Mouse (Mus musculus) gastrocnemius, adult 18-20 months (tissue): ENCODE data around the gene Sec23b. TPM values are rescaled to one million over a fixed set of nuclear protein-coding genes. Genes with fewer than 3 reads are reported as not detected.

Source experiments
- DNase-seq: peaks from one replicate; pipeline ENCODE4 v3.0.0; 2021; ENCODE audit warnings: low spot score
- microRNA-seq: library from miRNA; unstranded; fragments of <30 nt; microRNA quantifications from one replicate; pipeline ENCODE4 v1.2.0, GENCODE M21; 2021
- total RNA-seq, 2 experiments: library from RNA; stranded (reverse); gene quantifications; 2 replicates each; pipeline ENCODE4 v1.2.3; 2021

Gene Sec23b
- total RNA-seq, 2 experiments from 2014 or later = 10.5 to 11.8 TPM

DNA sequence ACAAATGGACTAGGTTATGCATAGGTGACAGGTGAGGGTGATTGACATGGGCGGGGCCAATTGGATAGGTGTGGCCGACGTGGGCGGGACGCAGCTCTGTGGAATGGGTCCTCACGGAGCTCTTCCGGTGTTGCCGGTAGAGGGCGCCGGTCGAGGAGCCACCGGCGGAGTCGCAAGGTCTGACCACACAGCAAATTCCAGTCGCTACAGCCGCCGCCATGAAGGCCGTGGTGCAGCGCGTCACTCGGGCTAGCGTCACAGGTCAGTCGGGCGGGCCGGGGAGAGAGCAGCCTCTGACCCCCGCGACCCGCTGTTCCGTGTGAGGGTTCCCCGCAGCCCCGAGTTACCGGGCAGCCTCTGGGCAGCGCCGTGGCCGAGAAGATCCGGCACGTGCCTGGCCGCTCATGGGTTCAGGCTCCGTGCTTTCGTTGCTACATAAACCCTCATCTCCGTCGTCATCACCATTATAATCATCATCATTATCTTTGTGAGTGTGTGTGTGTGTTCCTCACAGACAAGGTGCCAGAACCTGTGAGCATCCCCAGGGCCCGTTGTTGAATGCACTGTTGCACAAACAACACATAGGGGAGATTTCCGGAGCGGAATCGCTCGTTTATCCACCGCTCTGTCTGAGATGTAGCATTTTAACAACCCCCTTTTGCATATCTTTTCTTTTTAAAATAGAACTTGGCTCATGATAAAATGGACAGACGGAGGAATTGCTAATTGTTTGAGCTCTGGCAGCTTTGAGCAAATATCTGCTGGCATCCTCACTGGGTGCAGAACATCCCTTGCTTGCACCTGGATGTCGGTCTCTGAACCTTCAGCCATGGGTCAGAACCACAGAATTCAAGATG lies 44.0 kb downstream of the Sec23b start, which contains the start of gene Dtd1:
Gene Dtd1, plus strand, starts transcription at position 67 of the 857 bp plus-strand sequence.
- DNase-seq = peak; percentile 88

- no peak for DNase-seq
Observed at GRCm38 (mm10) chr2:144601576-144601975, 45.5 kb downstream of the Sec23b start.

DNA sequence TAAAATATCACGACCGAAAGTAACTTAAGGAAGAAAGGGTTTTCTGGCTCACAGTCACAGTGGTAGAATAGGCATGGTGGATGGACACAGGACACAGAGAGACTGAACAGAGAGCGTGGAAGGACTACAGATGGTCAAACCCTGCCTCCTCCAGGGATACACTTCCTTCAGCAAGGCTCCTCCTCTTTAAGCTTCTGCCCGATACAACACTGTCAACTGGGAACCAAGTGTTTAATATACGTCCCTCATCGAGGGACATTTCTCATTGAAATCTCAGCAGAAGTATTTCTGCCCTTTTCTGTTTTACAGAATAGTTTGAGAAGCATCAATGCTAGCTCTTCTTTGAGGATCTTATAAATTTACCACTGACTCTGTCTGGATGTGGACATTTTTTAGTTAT lies 57.9 kb downstream of the Sec23b start:
- DNase-seq = no peak

DNA sequence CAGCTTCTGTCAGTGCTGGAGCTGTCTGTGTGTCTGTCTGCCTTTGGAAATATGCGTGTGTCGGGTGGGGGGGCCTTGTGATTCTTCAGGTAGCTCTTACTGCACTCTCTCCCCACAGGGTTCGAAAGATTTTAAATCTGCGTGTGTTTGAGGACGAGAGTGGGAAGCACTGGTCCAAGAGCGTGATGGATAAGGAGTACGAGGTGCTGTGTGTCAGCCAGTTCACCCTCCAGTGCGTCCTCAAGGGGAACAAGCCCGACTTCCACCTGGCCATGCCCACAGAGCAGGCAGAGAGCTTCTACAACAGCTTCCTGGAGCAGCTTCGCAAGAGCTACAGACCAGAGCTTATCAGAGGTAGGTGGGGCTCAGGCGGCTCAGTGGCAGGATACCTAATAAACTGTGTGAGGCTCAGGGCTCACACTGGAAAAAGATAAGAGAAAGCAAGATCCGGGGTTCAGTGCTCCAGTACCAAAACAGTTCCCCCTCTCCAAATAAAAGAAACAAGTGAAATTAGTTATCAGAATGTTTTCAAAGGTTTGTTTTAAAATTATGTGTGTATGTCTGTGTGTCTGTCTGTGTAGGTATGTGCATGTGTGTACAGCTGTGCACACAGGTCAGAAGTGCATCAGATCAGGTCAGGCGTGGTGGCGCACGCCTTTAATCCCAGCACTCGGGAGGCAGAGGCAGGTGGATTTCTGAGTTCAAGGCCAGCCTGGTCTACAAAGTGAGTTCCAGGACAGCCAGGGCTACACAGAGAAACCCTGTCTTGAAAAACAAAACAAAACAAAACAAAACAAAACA lies 61.2 kb downstream of the Sec23b start:
- no peak for DNase-seq

GRCm38 (mm10) chr2:144621491-144621890 lies 65.5 kb downstream of the Sec23b start:
- no peak for DNase-seq

- DNase-seq = no peak
Observed at GRCm38 (mm10) chr2:144633551-144633950, 77.5 kb downstream of the Sec23b start.

DNA sequence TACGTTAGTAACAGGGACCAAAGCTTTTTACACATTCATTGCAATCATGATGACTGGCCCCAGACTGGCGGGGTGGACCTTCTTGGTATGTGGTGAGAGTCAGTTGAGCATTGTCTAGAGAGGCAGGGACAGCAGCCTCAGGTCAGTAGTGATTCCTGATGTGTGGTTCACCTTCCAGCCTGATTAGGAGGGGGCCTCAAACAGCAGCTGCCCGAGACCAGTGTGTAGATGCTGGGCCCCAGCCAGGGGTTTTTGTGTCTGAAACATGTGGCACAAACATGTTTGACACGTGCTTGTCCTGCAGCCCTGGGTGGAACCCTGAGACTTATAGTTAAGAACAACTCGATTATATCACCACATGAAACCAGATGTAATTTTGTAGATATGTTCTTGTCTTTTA lies 78.2 kb downstream of the Sec23b start:
- DNase-seq = no peak

DNA sequence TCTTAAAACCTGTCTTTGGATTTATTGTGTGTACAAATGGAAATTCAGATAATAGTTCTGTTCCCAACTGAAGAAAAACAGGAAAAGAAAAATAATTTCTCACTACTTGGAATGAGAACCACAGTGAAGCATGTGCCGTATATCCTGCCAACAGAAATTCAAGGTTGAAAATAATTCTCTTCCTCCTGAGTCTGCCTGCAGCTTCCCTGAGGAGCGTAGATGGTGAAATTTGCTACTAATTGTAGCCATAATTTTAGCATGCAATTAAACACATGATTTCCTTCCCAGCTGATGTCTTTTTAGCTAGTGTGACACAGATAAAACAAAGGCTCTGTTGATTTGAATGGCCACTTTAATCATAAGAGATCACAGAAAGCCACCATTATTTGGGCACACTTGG lies 78.7 kb downstream of the Sec23b start:
- DNase-seq = no peak

DNA sequence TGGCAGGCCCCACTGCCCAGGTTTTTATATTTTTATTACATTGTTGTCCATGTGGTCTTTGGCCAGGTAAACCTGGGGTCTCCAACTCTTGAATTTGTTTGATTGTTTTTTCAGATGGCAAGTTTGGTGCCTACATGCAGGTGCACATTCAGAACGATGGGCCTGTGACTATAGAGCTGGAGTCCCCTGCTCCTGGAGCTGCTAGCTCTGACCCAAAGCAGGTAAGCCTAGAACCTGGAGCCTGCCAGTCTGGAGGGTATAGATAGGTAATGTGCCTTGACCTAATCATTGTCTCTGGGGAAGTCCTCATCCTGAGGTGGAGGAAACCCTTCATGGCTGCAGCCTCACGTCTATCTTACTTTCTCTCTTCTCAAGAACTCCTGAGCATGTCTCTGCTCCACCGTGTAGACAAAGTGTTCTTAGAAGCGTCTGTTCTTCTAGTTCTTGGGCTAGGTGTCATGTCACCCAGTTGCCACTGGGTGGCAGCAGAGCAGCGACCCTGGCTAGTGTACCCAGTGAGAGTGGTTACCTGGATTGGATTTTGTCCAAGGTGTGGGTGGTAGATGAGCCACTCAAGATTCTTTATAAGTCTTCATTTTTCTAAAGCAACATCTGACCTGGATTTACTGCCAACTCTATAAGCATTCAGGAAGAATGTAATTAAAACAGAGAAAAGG lies 79.8 kb downstream of the Sec23b start:
- DNase-seq = peak; percentile 40

DNA sequence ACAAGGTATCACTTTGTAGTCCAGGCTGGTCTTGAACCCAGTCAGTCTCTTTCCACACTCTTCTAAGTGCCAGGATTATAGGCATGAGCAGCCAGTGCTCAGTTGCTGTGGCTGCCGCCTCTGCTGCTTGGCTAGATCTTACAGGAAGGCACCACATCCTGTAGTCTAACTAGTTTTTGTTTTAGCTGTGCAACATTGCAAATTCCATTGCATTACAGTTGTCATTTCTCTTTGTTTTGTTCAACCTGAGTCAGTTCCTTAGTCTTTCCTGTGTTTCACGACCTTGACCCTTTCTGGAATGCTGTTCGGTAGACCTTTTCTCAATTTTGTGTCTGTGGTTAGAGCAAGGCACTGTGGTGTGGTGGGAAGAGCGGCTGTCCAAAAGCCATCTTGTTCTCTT lies 81.2 kb downstream of the Sec23b start:
- no peak for DNase-seq

DNA sequence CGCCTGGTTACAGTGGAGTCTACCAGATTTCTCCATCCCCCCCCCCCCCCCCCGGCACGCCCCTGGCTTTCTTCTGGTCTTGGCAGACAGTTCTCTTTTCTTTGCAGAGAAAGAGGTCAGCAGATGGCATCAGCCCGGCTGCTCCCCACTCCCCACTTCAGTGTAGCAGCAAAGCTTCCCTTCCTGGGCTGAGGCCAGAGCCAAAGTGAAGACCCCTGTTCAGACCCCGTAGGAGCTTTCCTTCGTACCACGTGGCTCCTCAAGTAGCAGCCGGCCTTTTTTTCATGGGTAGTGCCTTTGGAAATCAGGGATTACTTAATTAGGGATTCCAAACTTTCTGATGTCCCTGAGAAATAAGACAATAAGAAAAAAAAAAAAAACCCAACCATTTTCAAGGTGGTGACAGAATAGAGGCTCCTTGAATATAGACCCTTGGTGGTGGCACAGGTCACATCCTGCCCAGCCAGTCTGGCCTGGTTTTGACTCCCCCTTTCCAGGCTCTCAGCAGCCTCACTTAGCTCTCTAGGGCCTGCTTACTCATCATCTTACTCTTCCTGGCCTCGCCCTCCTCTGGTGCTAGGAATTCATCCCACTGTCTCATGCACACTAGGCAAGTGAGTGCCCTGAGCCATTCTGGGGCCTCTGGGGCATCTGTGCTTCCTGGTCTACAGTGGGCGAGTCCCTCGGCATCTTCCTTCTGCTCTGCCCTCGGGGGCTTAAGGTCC lies 81.8 kb downstream of the Sec23b start:
- DNase-seq = no peak

- peak; percentile 27 for DNase-seq
Observed at GRCm38 (mm10) chr2:144638719-144639118, 82.7 kb downstream of the Sec23b start.

DNA sequence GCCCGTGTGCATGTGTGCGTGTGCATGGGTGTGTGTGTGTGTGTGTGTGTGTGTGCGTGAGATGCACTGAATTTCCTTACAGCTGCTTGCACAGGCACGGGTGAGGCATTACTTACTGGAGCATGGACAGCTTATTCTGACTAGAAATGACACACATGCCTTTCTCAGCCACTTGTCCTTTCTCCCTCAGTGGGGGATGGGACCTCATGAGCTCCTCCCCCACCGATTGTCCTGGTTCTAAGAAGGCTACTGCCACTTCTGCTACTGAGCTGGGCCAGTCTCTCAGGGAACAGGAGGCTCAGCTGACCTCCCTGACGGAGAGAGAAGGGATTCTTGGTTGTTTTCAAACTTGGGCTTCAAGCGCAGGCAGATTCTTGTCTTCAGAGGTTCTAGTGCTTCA lies 84.1 kb downstream of the Sec23b start:
- DNase-seq = no peak

Small RNA genes lying within 50 kb of the gene (microRNA-seq; reads per million reads assigned to microRNA genes)
- not detected for gene Gm24823

Other genes with a start within 250 kb of the Sec23b start
- gene Ovol2, start 224.1 kb upstream of the Sec23b start, total RNA-seq = not detected
- 10 to 100 TPM; 16.6 to 22.7 TPM for gene Kat14, start 187.2 kb upstream of the Sec23b start, total RNA-seq
- gene Pet117, start 187.2 kb upstream of the Sec23b start, total RNA-seq = 1 to 10 TPM; 7.0 to 8.3 TPM
- under 1 TPM; 0.27 to 0.52 TPM for gene Dzank1, start 28.8 kb upstream of the Sec23b start, total RNA-seq
- 1 to 10 TPM; 9.1 to 9.5 TPM for gene Polr3f, start 28.5 kb upstream of the Sec23b start, total RNA-seq
- 1 to 10 TPM; 5.9 TPM for gene Rbbp9, start 5.4 kb upstream of the Sec23b start, total RNA-seq
- 10 to 100 TPM; 75.6 to 87.0 TPM for gene Smim26, start 37.8 kb downstream of the Sec23b start, total RNA-seq
- 10 to 100 TPM; 13.1 to 13.5 TPM for gene Dtd1, start 43.7 kb downstream of the Sec23b start, total RNA-seq